Mouse (Mus musculus) lung, postnatal 0 days (tissue): ENCODE results near the gene Lrp2bp.

Experiments
- CTCF ChIP-seq: IDR thresholded peaks from 2 replicates; pipeline ENCODE4 v1.5.1; 2016; ENCODE audit warnings: antibody characterized with exemption, mild to moderate bottlenecking
- EP300 ChIP-seq: IDR thresholded peaks from 2 replicates; pipeline ENCODE4 v1.6.1; 2016; ENCODE audit warnings: antibody characterized with exemption, mild to moderate bottlenecking, control low read depth

DNA sequence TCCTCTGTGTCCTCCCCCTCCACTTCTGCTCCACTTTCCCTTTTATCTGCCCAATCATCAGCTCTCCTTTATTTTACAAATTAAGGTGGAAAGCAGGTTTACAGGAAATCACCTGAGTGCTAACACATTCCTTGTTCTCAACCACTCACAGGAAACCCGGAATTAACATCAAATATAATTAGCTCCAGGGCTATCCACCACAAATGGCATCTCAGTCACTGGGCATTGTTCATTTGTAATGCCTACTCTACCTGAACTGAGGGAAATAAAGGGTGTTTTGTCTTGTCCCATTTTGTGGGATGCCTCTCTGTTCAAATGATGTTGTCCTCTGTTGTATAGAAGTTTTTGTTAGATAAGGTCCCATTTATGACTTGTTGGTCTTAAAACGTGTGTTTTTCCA lies 48.5 kb upstream of the Lrp2bp start:
- no peak for TF ChIP-seq CTCF
- no peak for TF ChIP-seq EP300
